Comparison of ENCODE assay signal across 11 mouse cellular contexts in genomic region chr10:125970500-125970899, GRCm38 (mm10). TPM values are rescaled to one million over a fixed set of nuclear protein-coding genes. Genes with fewer than 3 reads are reported as not detected.
A peak's percentile ranks its signal among the peaks of the same experiment; 100 is the strongest.
DNase-seq lines count a peak whose midpoint lies in the region; ATAC-seq and TF ChIP-seq lines count a peak whose summit lies in the region.
"Had no signal": no experiment of that assay in that cellular context is flagged by ENCODE, and none has a peak within 500 bp of the region (broad histone marks: within the 10 kb centered on the region; RNA-seq: fewer than 3 reads in every experiment).

No protein-coding gene starts in this region.

- no peak overlapping the region for H3K4me2 ChIP-seq in hindbrain, embryonic 16.5 days (ENCODE audit: low read length)
- no peak overlapping the region for H3K4me2 ChIP-seq in forebrain, embryonic 16.5 days (ENCODE audit: low read length)
- H3K4me2 ChIP-seq: liver, embryonic 13.5 days had no signal

- WGBS in hindbrain, embryonic 10.5 days = 50% methylated on average over 4 of the region's 4 CpGs
- 59% methylated on average over 4 of the region's 4 CpGs for WGBS in hindbrain, embryonic 16.5 days
- 14% methylated on average over 4 of the region's 4 CpGs for WGBS in limb, embryonic 10.5 days
- 47% methylated on average over 4 of the region's 4 CpGs for WGBS in forebrain, embryonic 16.5 days

- H3K4me1 ChIP-seq in hindbrain, embryonic 10.5 days (replicated peaks) = peaks cover 55% of the 10 kb centered on the region
- H3K4me1 ChIP-seq in hindbrain, embryonic 16.5 days (ENCODE audit: control insufficient read depth, insufficient read depth, low read depth, low read length) = peaks cover 6% of the 10 kb centered on the region
- peaks cover 58% of the 10 kb centered on the region for H3K4me1 ChIP-seq in limb, embryonic 10.5 days
- peaks cover 21% of the 10 kb centered on the region for H3K4me1 ChIP-seq in forebrain, embryonic 16.5 days (replicated peaks; ENCODE audit: control insufficient read depth, insufficient read depth, low read length)

- no peaks in the 10 kb centered on the region for H3K27me3 ChIP-seq in hindbrain, embryonic 10.5 days (ENCODE audit: insufficient read depth, poor library complexity, severe bottlenecking)
- no peaks in the 10 kb centered on the region; the same call in 1 of the 2 replicates for H3K27me3 ChIP-seq in hindbrain, embryonic 16.5 days (replicated peaks; ENCODE audit: control insufficient read depth, insufficient read depth, low read length)
- H3K27me3 ChIP-seq in limb, embryonic 10.5 days (ENCODE audit: low read depth, poor library complexity, severe bottlenecking) = no peaks in the 10 kb centered on the region
- peaks cover 10% of the 10 kb centered on the region for H3K27me3 ChIP-seq in forebrain, embryonic 16.5 days (replicated peaks; ENCODE audit: control insufficient read depth, insufficient read depth, low read length)
- H3K27me3 ChIP-seq: CH12.LX had no signal

- DNase-seq in hindbrain, embryonic 10.5 days (ENCODE audit: low spot score) = peak; percentile 35
- peak; percentile 67 for DNase-seq in adipocyte (ENCODE audit: low spot score)
- peak; percentile 92 for DNase-seq in forelimb bud, embryonic 11.5 days (ENCODE audit: low read depth, low spot score)
- DNase-seq in limb, embryonic 10.5 days (ENCODE audit: low spot score) = peak; percentile 86
- DNase-seq in layer of hippocampus, adult 2 months (ENCODE audit: low spot score in 2 of 2) = no peak
- DNase-seq: cerebellum, postnatal 36 days; liver, embryonic 13.5 days had no signal

- peaks cover 14% of the 10 kb centered on the region for H3K36me3 ChIP-seq in hindbrain, embryonic 10.5 days
- no peaks in the 10 kb centered on the region for H3K36me3 ChIP-seq in hindbrain, embryonic 16.5 days (ENCODE audit: control insufficient read depth, insufficient read depth, low read length)
- peaks cover 24% of the 10 kb centered on the region for H3K36me3 ChIP-seq in limb, embryonic 10.5 days
- H3K36me3 ChIP-seq in forebrain, embryonic 16.5 days (ENCODE audit: control insufficient read depth, insufficient read depth) = no peaks in the 10 kb centered on the region
- H3K36me3 ChIP-seq: liver, embryonic 13.5 days had no signal

- no peak for TF ChIP-seq CTCF in layer of hippocampus, adult 2 months (conservative IDR thresholded peaks at IDR 0.05)

- no peaks in the 10 kb centered on the region for H3K9me3 ChIP-seq in hindbrain, embryonic 10.5 days
- H3K9me3 ChIP-seq in hindbrain, embryonic 16.5 days (ENCODE audit: control insufficient read depth, low read length) = no peaks in the 10 kb centered on the region
- H3K9me3 ChIP-seq in limb, embryonic 10.5 days (replicated peaks) = no peaks in the 10 kb centered on the region
- no peaks in the 10 kb centered on the region for H3K9me3 ChIP-seq in forebrain, embryonic 16.5 days (ENCODE audit: control insufficient read depth, low read length)
- H3K9me3 ChIP-seq: liver, embryonic 13.5 days had no signal

- H3K9ac ChIP-seq in hindbrain, embryonic 16.5 days (ENCODE audit: low read depth, low read length) = no peak overlapping the region
- no peak overlapping the region for H3K9ac ChIP-seq in forebrain, embryonic 16.5 days (replicated peaks; ENCODE audit: low read depth, low read length)
- H3K9ac ChIP-seq: liver, embryonic 13.5 days had no signal

- no peak for ATAC-seq in hindbrain, embryonic 16.5 days
- ATAC-seq in forebrain, embryonic 16.5 days = no peak
- no peak for ATAC-seq in granulocyte monocyte progenitor cell, adult 5-6 weeks (replicated peaks; ENCODE audit: poor library complexity, severe bottlenecking)

- peak overlapping the region; percentile 21 for H3K4me3 ChIP-seq in hindbrain, embryonic 10.5 days
- H3K4me3 ChIP-seq in hindbrain, embryonic 16.5 days (ENCODE audit: low read length) = no peak overlapping the region
- H3K4me3 ChIP-seq in limb, embryonic 10.5 days = peak overlapping the region; percentile 97
- no peak overlapping the region for H3K4me3 ChIP-seq in forebrain, embryonic 16.5 days (replicated peaks; ENCODE audit: low read length)
- no peak overlapping the region for H3K4me3 ChIP-seq in layer of hippocampus, adult 2 months
- H3K4me3 ChIP-seq: liver, embryonic 13.5 days had no signal

- peak overlapping the region; percentile 97 for H3K27ac ChIP-seq in hindbrain, embryonic 10.5 days
- no peak overlapping the region for H3K27ac ChIP-seq in hindbrain, embryonic 16.5 days (ENCODE audit: low read depth, low read length)
- peak overlapping the region; percentile 100 for H3K27ac ChIP-seq in limb, embryonic 10.5 days
- H3K27ac ChIP-seq in forebrain, embryonic 16.5 days (ENCODE audit: low read length) = no peak overlapping the region
- no peak overlapping the region for H3K27ac ChIP-seq in layer of hippocampus, adult 2 months
- H3K27ac ChIP-seq: liver, embryonic 13.5 days had no signal

RNA-seq across cellular contexts. Expression of gene Lrig3, which starts 4.5 kb away (rescaled TPM):
- polyA plus RNA-seq in hindbrain, embryonic 10.5 days (2016; fragmentation: Nextera tagmentation; extraction: Ambion mirVana) = 14.3 and 15.1 TPM in 2 replicates
- polyA plus RNA-seq in hindbrain, embryonic 16.5 days (2015; fragmentation: Nextera tagmentation; extraction: Ambion mirVana) = 3.3 and 3.7 TPM in 2 replicates
- polyA plus RNA-seq in limb, embryonic 10.5 days (2016; fragmentation: Nextera tagmentation; extraction: Ambion mirVana) = 31.6 and 49.9 TPM in 2 replicates
- 2.1 and 2.6 TPM in 2 replicates for polyA plus RNA-seq in forebrain, embryonic 16.5 days (2015; fragmentation: Nextera tagmentation; extraction: Ambion mirVana)
- 1.8 TPM in 1 of 2 replicates, not detected in the other for total RNA-seq in granulocyte monocyte progenitor cell, adult 5-6 weeks (2014; fragmentation: Nextera tagmentation)
- total RNA-seq in granulocyte monocyte progenitor cell, adult 5-6 weeks (2017) = 1.5 and 1.9 TPM in 2 replicates
- total RNA-seq in layer of hippocampus, adult 2 months (2021) = 1 to 10 TPM; 3.5 to 3.6 TPM
- total RNA-seq: CH12.LX had no signal

Comparison
In these comparisons a context has a peak if more than half of its experiments do, and no peak if none do; other contexts are left out.
1. H3K27ac ChIP-seq: peak in hindbrain, embryonic 10.5 days (single experiment) and limb, embryonic 10.5 days (single experiment); none in hindbrain, embryonic 16.5 days (single experiment), forebrain, embryonic 16.5 days (single experiment) and layer of hippocampus, adult 2 months (single experiment).
2. H3K4me3 ChIP-seq: peak in hindbrain, embryonic 10.5 days (single experiment) and limb, embryonic 10.5 days (single experiment); none in hindbrain, embryonic 16.5 days (single experiment), forebrain, embryonic 16.5 days (single experiment) and layer of hippocampus, adult 2 months (single experiment).
3. DNase-seq: peak in hindbrain, embryonic 10.5 days (single experiment), adipocyte (single experiment), forelimb bud, embryonic 11.5 days (single experiment) and limb, embryonic 10.5 days (single experiment); none in layer of hippocampus, adult 2 months (0 of 2).